Mouse (Mus musculus) brain, embryonic 18.5 days (tissue): ENCODE measurements at regions not wholly inside any gene's neighbourhood (a gene's known extent, or its start where the extent isn't known, plus 50 kb on each side); places are given as distances from the start of the nearest gene placed in this dataset.
"Not testable (repeated sequence)": the region's sequence is repeated elsewhere in the genome, so short reads cannot be mapped to it uniquely, and the experiment has no call there.

ENCODE experiments used
- DNase-seq: peaks from one replicate; pipeline ENCODE4 v3.0.0-alpha.2; 2012; ENCODE audit warnings: low read depth, low spot score

GRCm38 (mm10) chrX:129034236-129034635 is 715.3 kb upstream of the Diaph2 start:
- DNase-seq, result no peak

DNA sequence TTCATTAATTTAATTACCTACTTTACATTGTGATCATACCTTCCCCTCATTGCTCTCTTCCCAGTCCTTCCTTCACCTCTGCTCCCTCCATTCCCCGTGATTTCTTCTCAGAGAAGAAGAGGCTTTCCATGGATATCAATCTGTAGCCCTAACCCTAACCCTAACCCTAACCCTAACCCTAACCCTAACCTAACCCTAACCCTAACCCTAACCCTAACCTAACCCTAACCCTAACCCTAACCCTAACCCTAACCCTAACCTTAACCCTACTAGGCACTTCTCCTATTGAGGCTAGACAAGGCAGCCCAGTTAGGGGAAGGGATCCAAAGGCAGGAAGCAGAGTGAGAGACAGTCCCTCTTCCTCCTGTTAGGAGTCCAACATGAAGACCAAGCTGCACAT is 693.1 kb upstream of the Diaph2 start:
- DNase-seq, result not testable (repeated sequence)

DNA sequence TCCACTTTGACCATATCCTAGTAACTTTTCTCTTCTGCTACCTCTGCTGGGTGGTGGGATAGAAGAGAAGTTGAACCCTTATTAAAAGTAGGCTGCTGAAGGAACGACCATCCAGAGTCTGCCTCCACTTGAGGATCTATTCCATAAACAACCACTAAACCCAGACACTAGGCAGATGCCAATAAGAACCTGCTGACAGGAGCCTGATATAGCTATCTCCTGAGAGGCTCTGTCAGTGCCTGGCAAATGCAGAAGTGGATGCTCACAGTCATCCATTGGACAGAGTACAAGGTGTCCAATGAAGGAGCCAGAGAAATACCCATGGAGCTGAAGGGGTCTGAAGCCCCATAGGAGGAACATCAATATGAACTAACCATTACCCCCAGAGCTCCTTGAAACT is 653.7 kb upstream of the Diaph2 start:
- DNase-seq, result not testable (repeated sequence)

DNA sequence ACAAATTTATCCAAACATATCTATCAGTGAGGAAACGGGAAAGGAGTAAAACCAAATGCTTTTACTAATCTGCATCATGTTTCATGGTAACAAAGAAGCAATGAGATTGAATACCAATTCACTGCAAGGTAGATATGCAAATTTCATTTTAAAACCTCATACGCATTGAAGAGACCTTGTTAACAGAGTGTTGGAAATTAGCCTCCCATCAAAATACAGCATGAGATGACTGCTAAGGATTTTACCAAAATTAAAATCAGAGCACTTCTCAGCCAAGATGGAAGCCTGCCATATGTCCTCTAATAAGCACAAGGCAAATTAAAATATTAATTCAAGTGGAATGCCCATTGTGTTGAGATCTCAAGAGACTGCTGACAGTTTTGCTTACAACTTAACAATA is 651.2 kb upstream of the Diaph2 start:
- DNase-seq, result peak; percentile 8

DNA sequence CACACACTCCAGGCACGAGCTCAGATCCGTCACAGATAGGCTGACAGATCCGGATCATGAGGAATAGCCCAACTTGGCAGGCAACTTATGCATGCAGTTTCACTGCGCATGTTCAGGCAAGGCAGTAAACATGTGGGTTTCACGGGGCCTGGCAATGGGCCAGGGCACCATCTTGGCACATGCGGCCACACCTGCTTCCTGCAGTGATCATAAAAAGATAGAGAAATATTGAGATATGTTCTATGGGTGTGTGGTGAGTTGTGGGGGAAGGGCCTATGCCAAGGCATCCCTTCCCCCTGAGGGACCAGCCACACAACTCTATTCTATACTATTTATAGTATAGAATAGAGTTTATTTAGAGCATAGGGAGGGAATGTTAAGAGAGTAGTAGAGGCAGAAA is 647.3 kb upstream of the Diaph2 start:
- DNase-seq, result no peak

DNA sequence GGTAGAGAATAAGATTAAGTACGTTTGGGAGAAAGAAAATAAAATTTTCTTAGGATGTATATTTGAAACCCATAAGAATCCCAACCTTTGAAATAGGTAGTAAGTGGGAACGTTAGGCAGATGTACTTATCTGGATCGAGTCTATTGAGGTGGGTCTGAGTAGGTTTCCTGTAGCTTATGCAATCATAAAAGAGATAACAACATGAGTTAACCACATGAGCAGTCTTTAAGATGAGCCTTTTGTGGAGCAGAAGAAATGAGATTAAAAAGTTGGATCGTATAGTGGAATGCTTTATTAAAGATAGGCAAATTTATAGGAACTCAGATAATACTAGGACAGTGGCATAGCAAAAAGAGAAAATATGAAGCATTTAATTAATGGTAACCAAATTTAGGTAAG is 646.3 kb upstream of the Diaph2 start:
- DNase-seq, result no peak
